Mouse (Mus musculus) limb, embryonic 14.5 days (tissue): ENCODE measurements around the gene Rhobtb1. TPM values are rescaled to one million over a fixed set of nuclear protein-coding genes. Genes with fewer than 3 reads are reported as not detected.

Source experiments
- ATAC-seq: fragments of 200-750 bp; cut with Nextera tagmentation; 2 replicates; pipeline ENCODE4 v1.8.0; 2017; ENCODE audit warnings: low read depth, moderate number of reproducible peaks, moderate TSS enrichment; ENCODE audit not compliant: low FRiP score
- DNase-seq: peaks from one replicate; pipeline ENCODE4 v3.0.0-alpha.2; 2015; ENCODE audit warnings: low spot score
- H3K27ac ChIP-seq: fragments of 300-500 bp; sonication (generic); replicated peaks from 2 replicates; pipeline ENCODE4 v1.5.1; 2014; ENCODE audit warnings: low read depth, mild to moderate bottlenecking, low read length, moderate library complexity, mixed read lengths
- H3K27me3 ChIP-seq: fragments of 300-500 bp; sonication (generic); 2 replicates; pipeline ENCODE4 v1.6.1; 2014; ENCODE audit warnings: low read length, mixed read lengths; ENCODE audit not compliant: control insufficient read depth, insufficient read depth
- H3K36me3 ChIP-seq: fragments of 300-500 bp; sonication (generic); 2 replicates; pipeline ENCODE4 v1.6.1; 2014; ENCODE audit warnings: mild to moderate bottlenecking, low read length, moderate library complexity, mixed read lengths; ENCODE audit not compliant: control insufficient read depth, insufficient read depth
- H3K4me1 ChIP-seq: fragments of 300-500 bp; sonication (generic); 2 replicates; pipeline ENCODE4 v1.6.1; 2014; ENCODE audit warnings: antibody characterized with exemption, low read length, mixed read lengths; ENCODE audit not compliant: control insufficient read depth, insufficient read depth
- H3K4me2 ChIP-seq: fragments of 300-500 bp; sonication (generic); replicated peaks from 2 replicates; pipeline ENCODE4 v1.6.1; 2014; ENCODE audit warnings: low read depth, mild to moderate bottlenecking, low read length, moderate library complexity; ENCODE audit not compliant: severe bottlenecking
- H3K4me3 ChIP-seq: fragments of 300-500 bp; sonication (generic); replicated peaks from 2 replicates; pipeline ENCODE4 v1.5.1; 2014; ENCODE audit warnings: low read length
- H3K9ac ChIP-seq: fragments of 300-500 bp; sonication (generic); 2 replicates; pipeline ENCODE4 v1.6.1; 2014; ENCODE audit warnings: mild to moderate bottlenecking, low read depth, low read length, moderate library complexity; ENCODE audit not compliant: severe bottlenecking
- H3K9me3 ChIP-seq: fragments of 300-500 bp; sonication (generic); 2 replicates; pipeline ENCODE4 v1.6.1; 2016; ENCODE audit warnings: low read length; ENCODE audit not compliant: control insufficient read depth
- POLR2A ChIP-seq: fragments of 200-500 bp; IDR thresholded peaks from 2 replicates; pipeline ENCODE4 v1.8.0; 2012; ENCODE audit warnings: inconsistent platforms, mild to moderate bottlenecking, moderate library complexity, borderline replicate concordance; ENCODE audit not compliant: insufficient read depth, insufficient read length; ENCODE audit errors: extremely low read depth
- WGBS: fragments of 180-500 bp; shearing (Covaris S2); extraction: QIAGEN DNeasy Blood & Tissue Kit; methylation state at CpG from one replicate; pipeline ENCODE4 v1.1.7; 2014; 5-methylcytosine and 5-hydroxymethylcytosine counted together
- polyA plus RNA-seq, 2 experiments: library from polyadenylated mRNA; depleted of rRNA in 1 of 2; stranded (reverse) in 1 of 2; unstranded in 1 of 2; fragments of >200 nt; fragmentation: Nextera tagmentation in 1 of 2; extraction: Ambion mirVana in 1 of 2; gene quantifications; 2 replicates each; pipeline versions ENCODE4 v1.2.1 to v1.2.3; 2012 to 2014

The Rhobtb1 gene
- polyA plus RNA-seq, 2 experiments = 17.5 to 35.0 TPM

DNA sequence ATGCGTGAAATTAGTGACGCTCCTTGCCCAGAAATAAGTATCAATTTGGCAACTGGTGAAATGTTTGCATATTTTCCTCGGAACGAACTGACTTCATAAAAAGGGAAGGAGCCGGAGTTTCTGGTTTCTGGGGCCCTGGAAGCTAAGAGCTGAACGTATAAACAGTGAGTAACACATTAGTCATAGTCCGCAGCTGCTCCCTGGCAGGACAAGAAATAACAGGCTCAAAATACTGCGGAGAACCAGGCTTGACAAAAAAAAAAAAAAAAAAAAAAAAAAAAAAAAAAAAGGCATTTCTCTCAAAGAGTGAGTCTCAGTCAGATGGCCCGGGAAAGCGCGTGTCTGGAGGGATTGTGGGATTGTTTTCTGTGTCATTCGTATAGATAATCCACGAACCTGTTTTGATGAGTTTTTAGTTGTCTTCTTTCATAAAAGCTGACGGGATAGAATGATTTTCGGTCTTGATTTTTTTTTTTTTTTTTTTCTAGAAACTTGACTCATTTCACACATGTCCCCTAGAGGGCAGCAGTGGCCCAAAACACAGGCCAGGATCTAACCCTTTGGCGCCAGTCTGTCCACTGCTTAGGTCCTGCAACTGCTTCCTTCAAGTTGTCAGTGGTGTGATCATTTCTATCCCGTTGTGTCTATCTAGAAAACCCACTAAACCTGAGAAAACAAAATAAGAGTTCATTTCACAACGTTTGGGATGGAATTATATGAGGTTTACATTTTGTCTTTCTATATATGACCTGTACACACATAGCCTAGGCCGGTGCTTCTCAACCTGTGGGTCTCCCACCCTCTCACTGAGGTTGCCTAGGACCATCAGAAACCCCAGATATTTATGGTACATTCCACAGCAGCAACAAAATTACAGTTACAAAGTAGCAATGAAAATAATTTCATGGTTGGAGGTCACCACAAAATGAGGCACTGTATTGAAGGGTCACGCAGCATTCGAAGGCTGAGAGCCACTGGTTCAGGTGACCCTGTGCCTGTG is 35.0 kb downstream of the Rhobtb1 start:
- Histone ChIP-seq H3K27me3 (no peaks in the 10 kb centered on the region), H3K4me1 (peaks cover 6% of the 10 kb centered on the region; the same call in 1 of the 2 replicates), H3K4me2 (peak overlapping the region; percentile 42), H3K9me3 (no peaks in the 10 kb centered on the region), H3K4me3 (peak overlapping the region; percentile 30), H3K27ac (peak overlapping the region; percentile 67), H3K36me3 (no peaks in the 10 kb centered on the region), H3K9ac (peak overlapping the region; percentile 34; the same call in 1 of the 2 replicates)
- ATAC-seq (peak; percentile 91), DNase-seq (peak; percentile 90)
- TF ChIP-seq POLR2A = no peak
- WGBS = 16% methylated on average over 21 of the region's 21 CpGs

- Histone ChIP-seq H3K4me1 (peaks cover 6% of the 10 kb centered on the region; the same call in 1 of the 2 replicates), H3K27me3 (no peaks in the 10 kb centered on the region), H3K9ac (no peak overlapping the region), H3K4me2 (no peak overlapping the region), H3K27ac (no peak overlapping the region), H3K4me3 (no peak overlapping the region), H3K36me3 (no peaks in the 10 kb centered on the region), H3K9me3 (no peaks in the 10 kb centered on the region)
- 82% methylated on average over 9 of the region's 9 CpGs for WGBS
- no peak for ATAC-seq
- DNase-seq = no peak
- no peak for TF ChIP-seq POLR2A
Measured at GRCm38 (mm10) chr10:69187773-69188443, 36.7 kb downstream of the Rhobtb1 start.

- H3K9ac ChIP-seq = no peak overlapping the region
- DNase-seq (no peak), ATAC-seq (no peak)
- whole genome bisulfite sequencing = 76% methylated on average over 10 of the region's 10 CpGs
- H3K36me3 ChIP-seq = no peaks in the 10 kb centered on the region
- TF ChIP-seq POLR2A = no peak
- no peaks in the 10 kb centered on the region for H3K9me3 ChIP-seq
- H3K4me1 ChIP-seq = no peaks in the 10 kb centered on the region
- H3K27me3 ChIP-seq = no peaks in the 10 kb centered on the region
- H3K4me3 ChIP-seq = no peak overlapping the region
- no peak overlapping the region for H3K27ac ChIP-seq
- no peak overlapping the region for H3K4me2 ChIP-seq
Measured at GRCm38 (mm10) chr10:69190434-69191160, 39.4 kb downstream of the Rhobtb1 start.

DNA sequence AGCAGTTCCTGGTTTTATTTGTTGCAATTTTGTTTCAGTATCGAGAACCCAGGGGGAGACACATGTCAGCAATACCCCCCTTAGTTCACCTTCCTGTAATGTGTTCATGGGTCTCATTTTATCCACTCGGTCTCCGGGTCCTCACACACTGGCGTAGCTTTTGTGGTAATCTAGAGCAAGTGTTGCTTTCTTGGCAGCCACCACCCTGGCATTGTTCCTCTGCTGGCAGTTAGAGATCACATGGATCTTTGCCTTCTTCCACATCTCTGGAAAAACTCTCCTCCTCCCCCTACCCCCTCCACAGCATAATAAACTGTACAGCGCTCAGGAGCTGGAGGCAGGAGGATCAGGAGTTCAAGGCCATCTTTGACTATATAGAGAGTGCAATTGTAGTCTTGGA is 41.0 kb downstream of the Rhobtb1 start:
- TF ChIP-seq POLR2A = no peak
- no peaks in the 10 kb centered on the region for H3K27me3 ChIP-seq
- ATAC-seq (no peak), DNase-seq (no peak)
- H3K4me1 ChIP-seq = no peaks in the 10 kb centered on the region
- H3K36me3 ChIP-seq = no peaks in the 10 kb centered on the region
- no peak overlapping the region for H3K4me3 ChIP-seq
- no peak overlapping the region for H3K4me2 ChIP-seq
- H3K9me3 ChIP-seq = no peaks in the 10 kb centered on the region
- 87% methylated on average over 5 of the region's 5 CpGs for WGBS
- H3K9ac ChIP-seq = no peak overlapping the region
- no peak overlapping the region for H3K27ac ChIP-seq

- H3K4me1 ChIP-seq = no peaks in the 10 kb centered on the region
- H3K36me3 ChIP-seq = no peaks in the 10 kb centered on the region
- ATAC-seq (no peak), DNase-seq (no peak)
- no peak overlapping the region for H3K9ac ChIP-seq
- TF ChIP-seq POLR2A = no peak
- no peak overlapping the region for H3K4me3 ChIP-seq
- H3K27ac ChIP-seq = no peak overlapping the region
- no peak overlapping the region for H3K4me2 ChIP-seq
- WGBS = 83% methylated on average over 10 of the region's 10 CpGs
- no peaks in the 10 kb centered on the region for H3K27me3 ChIP-seq
- no peaks in the 10 kb centered on the region for H3K9me3 ChIP-seq
Measured at GRCm38 (mm10) chr10:69193721-69194120, 42.5 kb downstream of the Rhobtb1 start.
